Mouse (Mus musculus): ENCODE measurements around the gene Il17c.

The Il17c gene

DNA sequence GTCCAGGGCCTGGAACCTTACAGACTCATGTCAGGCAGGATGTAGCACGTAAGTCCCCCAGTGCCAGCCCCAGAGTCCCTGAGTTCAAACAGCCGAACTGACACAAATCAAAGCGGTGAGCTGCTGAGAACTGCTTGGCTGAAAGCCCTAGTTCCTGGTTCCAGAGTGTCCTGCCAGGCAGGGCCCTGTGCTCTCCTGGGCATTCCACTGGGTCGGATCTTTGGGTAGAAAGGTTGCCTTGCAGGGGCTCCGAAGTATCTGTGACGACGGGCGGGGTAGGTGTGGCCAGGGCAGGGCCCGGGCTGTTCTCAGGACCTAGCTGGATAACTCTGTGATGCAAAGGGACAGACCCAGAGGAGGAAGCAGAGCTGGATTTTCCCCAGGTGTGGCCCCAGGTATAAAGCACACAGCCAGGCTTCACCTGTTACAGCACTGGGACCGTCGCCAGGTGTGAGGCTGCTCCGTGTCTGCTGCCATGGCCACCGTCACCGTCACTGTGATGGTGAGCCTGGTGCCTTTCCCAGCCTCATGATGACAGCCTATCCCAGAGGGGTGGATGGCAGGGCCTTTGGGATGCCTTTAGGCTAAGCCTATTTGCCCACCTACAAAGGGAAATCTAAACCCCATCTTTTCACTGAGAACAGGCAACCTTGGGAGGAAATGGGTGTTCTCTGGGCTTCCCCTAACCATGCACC lies at the start of gene Il17c:
Gene Il17c, plus strand, starts transcription at position 645 of the 695 bp plus-strand sequence.
- no peak for DNase-seq

DNA sequence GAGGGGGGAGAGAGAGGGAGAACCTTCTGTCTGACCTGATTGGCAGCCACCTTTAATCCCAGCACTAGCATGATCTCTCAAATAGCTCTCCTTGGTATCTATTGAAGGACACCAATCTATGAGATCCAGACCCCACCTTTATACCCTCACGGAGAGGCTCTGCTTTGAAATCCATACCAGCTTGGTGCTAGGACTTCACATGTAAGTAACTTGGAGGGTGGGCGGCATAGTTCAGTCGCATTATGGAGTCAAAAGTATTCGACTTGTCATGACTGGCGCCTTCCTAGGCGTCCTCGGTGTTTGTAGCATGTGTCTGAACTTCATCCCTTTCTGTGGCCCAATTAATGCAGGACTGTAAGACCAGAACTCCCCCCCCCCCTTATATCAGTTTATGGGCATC lies 46.5 kb upstream of the Il17c start:
- DNase-seq = no peak

DNA sequence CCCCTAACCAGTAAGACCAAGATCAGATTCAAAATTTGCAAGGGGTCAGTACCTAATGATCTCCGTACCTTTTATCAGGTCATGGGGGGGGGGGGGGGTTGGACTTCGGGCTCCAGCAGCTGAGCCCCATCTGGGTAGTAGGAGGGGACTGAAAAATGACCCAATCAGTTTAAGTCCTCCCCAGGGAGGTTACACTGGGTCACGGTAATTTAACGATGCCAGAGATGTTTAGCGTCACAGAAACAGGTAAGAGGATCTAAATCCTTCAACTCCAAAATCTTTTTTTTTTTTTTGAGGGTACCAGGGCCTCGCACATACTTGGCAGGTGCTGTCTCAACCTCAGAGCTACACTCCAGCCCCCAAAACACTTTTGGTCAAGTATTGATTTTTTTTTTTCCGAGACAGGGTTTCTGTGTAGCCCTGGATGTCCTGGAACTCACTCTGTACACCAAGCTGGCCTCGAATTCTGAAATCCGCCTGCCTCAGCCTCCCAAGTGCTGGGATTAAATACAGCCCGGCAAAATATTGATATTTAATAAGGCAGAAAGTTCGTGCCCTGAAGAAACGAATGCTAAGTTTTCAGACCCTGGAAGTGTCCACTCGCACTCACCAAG lies 46.0 kb upstream of the Il17c start:
- no peak for DNase-seq

DNA sequence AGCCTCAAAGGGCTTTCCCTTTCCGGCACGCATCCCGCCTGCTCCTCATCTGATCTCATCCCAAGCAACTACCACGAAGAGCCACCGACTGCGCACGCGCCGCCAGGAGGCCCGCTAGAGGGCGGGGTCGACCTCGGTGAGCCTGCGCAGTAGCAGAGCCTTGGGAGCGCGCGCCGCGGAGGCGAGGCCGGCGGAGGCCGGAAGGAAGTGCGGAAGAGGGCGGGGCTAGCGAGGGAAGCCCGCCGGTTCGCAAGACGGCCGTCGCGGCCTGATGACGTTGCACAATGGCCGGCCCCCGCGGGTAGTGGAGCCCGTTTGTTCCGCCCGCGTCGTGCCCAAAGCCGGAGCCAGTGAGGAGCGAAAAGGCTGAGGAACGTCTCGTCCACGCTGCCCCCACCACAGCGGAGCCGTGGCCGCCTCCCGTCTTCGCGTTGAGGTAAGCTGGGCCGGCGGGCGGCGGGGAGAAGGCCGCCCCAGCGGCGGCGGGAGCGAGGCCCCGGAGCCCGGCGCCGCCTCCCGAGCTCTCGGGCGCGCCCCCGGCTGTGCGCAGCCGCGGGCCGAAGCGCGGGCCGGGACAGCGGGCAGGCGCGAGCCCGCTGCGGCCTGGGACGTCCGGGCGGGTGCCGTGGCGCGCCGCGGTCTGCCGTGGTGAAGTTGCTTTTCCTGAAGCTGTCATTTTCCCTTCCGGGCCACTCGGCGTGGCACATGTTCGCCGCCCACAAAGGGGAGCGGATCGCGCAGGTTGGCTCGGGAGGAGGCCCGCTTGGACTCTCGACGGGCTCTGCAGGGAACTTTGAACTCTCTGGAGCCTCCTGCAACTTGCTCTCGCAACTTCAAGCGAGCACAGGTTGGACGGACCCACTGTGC lies 45.2 kb upstream of the Il17c start, which contains the start of gene Zc3h18:
Gene Zc3h18, plus strand, starts transcription at position 245 of the 867 bp plus-strand sequence.
- DNase-seq = peak; percentile 99

DNA sequence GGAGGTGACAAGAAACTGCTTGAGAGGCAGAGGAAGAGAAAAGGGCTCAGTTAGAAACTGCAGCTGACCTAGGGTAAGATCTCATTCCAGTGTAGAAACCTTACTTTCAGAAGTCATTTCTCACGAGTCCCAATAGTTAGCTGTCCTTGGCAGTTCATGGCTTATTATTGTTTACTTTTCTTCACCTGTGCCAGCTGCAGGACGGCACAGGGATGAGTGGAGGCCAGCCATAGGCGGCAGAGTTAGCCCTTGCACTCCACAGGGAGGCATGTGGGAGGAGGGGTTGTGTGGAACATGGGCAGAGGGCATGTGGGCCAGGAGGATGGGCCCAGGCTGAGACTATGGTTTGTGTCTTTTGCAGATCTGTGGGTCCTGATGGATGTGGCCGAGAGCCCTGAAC lies 38.8 kb upstream of the Il17c start:
- DNase-seq = no peak

DNA sequence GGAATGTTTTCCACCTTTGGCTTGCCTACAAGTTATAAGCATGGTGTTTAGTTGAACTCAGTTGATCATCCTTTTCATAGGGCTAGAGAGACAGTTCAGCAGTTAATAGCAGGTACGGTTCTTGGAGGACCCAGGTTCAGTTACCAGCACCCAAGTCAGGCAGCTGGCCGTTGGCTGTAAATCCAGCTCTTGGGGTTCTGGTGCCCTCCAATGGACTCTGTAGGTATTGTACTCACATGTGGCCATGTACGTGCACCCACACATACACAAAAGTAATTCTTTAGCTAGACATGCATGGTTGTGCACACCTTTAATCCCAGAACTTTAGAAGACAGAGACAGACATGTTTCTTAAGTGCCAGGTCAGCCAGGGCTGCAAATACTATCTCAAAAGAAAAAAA lies 32.5 kb upstream of the Il17c start:
- no peak for DNase-seq

DNA sequence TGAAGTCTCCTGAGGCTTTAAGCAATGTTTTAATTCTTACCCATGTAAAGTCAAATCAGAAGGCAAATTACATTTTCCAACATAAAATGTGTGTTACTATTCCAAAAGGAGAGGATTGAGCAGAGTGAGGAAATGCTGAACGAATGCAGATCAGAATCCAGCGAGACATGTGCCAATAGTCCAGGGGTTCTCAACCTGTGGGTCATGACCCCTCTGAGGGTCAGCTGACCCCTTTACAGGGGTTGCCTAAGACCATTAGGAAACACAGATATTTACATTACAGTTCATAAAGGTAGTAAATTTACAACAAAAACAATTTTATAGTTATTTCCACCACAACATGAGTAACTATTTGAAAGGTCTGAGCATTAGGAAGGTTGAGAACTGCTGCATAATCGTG lies 31.1 kb upstream of the Il17c start:
- no peak for DNase-seq

DNA sequence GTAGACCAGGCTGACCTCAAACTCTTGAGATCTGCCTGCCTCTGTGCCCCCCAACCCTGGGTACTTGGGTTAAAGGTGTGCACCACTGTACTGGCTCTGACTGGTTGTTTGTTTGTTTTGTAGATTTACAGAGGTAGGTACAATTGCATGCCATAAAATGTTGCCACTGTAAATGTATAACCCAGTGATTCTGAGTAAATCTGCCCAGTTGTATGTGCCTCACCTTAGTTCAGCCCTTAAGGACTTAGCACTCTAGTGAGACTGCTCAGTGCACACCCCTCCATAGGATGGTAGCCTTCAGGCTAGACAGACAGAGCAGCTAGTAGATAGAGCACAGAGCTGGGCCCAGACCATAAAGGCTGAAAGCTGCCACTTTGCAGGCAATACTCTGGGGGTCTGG lies 28.1 kb upstream of the Il17c start:
- no peak for DNase-seq

DNA sequence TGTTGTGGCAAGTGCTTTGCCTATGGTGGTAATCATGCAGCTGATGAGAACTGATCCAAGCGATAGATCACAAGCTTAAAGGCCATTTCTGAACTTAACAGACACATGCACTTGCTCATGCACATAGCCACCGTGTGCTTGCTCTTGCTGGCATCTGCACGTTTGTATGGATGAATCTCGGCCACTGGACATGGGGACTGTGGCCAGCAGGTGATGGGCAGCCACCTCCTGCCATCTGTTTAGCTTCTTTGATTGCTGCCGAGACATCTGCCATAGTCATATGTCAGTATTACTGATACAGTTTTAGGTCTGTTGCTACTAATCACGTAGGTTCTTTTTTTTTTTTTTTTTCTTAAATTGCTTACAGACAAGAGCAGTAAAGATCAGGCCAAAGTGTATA lies 26.5 kb upstream of the Il17c start:
- no peak for DNase-seq

DNA sequence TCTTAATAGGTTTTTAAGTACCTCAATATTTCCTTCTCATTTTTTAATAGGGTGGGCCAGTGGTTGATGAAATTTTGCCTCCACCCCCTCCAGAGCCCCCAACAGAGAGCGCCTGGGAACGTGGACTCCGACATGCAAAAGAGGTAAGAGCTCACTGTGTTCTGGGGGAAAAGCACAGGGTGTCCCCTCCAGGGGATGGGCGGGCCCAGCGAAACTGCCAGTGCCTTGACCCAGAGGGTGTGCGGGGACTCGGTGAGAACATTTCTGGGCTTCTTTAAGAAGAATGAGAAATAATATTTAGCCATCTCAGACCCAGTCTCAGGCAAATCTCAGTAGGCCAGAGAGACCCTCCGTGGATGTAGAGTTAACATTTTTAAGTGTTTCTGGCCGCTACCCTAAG lies 23.6 kb upstream of the Il17c start:
- no peak for DNase-seq

DNA sequence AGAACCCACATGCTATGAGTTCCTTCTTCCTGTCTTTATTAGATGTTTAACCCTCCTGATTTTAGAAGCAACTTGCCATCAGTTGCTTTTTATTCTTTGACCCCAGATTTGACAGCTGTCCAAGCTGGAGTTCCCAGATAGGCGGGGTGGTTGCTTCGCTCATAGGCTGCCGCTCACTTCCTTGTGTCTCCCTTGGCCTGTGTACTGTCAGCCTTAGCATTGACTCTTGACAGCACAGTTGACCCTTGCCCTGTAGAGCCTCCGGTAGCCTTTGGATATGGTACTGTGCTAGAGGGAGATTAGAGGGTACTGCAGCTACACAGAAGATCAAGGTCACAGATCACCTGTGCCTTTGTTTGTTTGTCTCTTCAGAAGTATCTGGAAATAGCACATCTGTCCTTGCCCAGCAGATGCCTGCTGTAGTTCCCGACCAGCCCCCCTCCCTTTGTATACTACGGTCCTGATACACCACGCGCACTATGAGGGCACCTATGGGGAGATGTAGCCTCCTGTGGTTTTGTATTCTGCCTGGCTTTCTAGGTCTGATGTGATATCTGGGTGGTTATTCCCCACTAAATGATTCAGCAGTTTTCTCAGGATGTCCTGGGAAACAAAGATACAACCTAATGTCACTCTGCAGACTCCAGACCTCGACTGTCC lies 16.5 kb upstream of the Il17c start:
- no peak for DNase-seq

DNA sequence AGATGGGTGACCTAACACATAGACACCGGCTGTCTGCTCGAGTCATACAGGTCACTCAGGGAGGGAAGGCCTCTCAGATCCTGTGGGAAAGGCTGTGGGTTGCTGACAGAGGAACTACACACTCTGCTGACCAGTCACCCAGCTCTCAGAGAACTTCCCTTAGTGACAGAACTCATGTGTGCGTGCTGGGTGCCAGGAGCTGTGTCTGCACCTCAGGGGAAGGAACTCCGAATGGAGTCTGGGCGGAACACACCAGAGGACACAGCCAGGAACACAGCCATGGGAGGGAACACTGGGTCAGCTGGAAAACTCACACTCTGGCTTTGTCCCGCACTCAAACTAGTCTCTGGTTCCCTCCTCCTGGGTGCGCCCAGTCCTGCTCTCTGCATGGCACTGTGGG lies 14.1 kb upstream of the Il17c start:
- DNase-seq = no peak

DNA sequence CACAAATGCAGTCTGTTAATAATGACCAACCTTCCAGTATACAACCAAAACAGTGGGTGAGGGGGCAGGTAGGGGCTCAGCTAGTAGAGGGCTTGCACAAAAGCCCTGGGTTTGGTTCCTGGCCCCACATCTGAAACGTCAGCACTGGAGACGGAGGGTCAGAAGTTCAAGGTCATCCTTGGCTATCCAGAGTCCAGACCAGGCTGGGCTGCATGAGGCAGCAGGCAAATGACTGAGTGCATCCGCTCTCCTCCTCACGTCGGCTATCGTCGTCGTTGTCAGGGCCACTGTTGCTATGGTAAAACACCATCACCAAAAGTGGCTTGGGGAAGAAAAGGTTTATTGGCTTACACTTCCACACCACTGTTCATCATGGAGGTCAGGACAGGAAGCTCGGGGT lies 7.5 kb upstream of the Il17c start:
- DNase-seq = no peak

DNA sequence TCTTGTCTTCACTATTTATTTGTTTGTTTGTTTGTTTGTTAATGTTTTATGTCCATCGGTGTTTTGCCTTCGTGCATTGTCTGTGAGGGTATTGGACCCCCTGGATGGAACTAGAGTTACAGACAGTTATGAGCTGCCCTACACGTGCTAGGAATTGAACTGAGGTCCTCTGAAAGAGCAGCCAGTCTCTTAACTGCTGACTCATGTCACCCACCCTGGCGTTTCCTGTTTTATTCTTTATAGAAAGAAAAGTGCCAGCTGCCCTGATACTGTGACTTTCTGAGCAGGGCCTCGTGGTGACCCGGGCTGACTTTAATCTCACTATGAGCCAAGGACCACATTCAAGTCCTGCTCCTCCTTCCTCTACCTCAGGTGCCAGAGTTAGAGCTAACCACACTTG lies 6.3 kb upstream of the Il17c start:
- DNase-seq = no peak

DNA sequence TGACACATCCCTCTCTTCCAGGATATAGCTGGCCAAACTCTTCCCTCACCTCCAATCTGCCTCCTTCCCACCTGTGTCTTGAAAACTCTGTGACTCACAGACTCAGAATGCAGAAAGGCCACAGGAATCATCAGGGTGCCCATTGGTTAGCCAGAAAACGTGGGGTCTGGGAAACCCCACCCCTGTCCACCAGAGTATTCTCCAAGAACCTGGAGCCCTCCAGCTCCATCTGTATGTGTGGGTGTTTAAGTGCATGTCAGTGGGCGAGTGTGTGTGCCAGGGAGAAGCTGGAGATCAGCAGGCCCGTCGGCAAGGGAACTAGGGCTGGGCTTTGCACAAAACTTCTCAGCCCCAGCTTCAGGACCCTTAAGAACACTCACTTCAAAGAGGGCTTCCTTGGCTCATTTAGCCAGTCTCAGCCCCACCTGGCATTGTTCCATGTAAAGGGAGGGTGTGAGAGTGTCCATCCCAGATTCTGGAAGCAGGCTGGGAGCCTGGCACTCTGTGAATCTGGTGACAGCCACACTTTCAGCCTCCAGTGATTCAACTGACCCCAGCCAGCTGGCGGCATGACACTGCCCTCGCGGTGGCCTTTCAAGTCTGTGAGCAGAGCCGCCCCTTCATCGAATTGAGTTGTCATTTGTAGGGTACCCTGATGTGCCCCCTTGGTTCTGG lies 1.8 kb upstream of the Il17c start:
- no peak for DNase-seq

DNA sequence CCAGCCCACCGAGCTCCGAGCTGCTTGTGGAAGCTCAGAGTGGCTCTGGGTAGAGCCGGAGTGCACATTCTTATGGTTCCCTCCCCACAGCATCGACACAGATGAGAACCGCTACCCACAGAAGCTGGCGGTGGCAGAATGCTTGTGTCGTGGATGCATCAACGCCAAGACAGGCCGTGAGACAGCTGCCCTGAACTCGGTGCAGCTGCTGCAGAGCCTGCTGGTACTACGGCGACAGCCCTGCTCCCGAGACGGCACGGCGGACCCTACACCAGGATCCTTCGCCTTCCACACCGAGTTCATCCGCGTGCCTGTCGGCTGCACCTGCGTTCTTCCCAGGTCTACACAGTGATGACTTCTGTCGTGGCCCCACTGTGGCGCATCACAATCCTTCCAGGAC lies 1.4 kb downstream of the Il17c start:
- DNase-seq = no peak

DNA sequence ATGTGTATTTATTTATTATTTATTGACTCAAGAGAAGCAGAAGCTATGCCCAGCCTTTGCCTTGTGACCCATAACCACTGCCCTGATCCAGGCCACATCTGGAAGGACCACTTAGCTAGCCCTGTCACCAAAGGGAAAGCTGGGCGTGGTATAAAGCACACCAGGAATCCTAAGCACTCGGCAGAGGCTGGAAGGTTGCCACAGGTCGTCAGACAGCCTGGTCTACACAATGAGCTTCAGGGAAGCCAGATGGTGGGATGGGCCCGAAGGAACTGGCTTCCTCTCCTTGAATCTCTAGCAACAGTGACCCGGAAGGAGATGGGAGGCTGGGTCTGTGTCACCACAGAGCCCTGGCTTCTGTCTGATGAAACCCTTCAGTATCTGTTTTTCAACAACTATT lies 1.8 kb downstream of the Il17c start:
- DNase-seq = no peak

DNA sequence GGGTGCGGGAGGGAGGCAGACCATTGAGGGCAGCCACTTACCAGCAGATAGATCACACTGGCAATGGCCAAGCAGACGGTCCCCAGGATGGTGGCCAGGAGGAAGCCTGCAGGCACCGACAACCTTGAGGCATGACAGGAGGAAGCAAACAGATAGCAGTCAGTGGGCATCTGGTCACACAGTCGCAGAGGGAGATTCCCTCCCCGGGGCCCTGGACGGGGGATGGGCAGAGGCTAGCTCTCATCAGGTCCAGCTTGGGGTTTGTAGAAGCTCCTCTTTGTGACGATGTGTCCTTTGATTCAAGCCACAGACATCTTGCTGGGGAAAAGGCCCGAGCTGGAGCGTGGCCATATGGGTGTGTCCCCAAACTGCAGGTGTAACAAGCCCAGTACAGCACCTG lies 4.3 kb downstream of the Il17c start:
- no peak for DNase-seq

DNA sequence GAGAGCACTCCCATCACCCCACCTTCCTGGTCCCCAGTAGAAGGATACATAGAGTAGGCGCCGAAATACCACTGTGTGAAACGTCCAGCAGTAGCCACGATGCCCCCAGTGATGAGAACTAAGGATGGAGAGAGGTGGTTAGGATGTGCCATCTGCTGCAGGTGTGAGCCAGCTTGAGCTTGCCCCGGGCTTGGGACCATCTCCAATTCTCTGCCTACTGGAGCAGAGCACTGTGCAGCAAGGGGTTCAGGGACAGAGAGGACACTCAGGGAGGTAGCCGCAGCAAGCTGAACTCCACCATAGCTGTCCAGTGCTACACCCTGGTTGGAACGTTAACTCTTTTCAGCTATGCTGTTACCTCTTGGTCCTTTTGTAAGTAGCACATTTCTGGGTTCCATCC lies 5.8 kb downstream of the Il17c start:
- no peak for DNase-seq

DNA sequence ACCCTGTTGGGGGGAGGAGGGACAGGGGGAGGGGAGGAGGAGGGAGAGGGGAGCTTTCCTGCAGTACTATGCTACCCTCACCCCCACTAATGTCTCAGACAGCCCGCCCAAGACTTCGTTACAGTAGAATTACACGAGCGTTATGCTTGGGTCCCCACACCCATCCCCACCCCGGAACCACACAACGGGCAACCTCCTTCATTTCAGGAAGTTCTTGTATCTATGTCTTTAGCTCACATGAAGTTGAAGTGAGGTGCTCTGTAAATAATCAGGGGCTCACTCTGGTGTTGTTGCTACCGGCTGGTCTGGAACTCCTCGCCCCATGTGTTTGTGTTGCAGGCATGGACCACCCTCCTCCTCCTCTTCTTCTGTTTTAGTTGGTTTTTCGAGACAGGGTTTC lies 6.3 kb downstream of the Il17c start:
- peak; percentile 42 to 44 for DNase-seq

DNA sequence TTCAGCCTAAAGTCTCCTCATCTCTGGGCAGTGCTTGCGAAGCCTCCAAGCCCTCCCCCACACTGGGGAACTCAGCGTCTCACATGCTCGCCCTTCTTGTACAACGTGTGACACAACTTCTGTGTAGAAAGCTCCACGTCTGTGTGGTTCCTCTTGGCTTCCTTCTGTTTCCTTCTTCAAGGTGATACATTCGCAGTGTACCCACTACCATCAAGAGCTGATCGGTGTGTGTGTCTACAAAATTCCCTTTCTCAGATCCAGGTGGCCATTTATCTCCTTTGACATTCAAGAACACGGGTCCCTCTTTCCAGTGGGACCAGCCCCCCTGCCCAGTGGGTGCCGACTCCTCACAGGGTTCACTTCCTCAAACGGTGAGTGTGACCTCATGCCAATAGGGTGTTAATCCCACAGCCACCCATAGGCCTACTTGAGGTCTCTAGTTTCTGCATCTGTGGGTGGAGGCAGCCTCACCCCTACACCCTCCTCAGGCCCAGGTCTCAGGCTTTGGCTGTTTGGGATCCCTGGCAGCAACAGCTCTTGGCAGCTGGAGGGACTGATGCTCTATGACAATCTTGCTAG lies 8.3 kb downstream of the Il17c start:
- DNase-seq = peak; percentile 53 to 59

DNA sequence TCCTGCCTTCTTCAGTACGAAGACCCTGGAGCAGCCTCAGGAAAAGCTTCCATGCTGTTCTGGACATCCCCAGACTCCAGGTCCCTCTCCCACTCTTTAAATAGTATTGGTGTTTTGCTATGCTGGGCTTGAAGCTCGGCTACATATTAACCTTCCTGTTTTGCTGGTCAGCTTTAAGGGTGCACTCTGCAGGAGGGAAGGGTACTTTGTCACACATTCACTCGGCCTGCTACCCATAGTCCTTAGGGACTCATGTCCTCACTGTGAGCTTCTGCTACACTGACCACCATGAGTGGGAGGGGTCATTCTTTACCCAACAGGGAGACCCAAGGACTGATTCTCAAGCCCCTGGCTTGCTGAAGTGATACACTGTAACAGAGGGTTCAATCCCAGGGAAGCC lies 8.8 kb downstream of the Il17c start:
- no peak for DNase-seq

Measured in spleen, adult 18-20 months (tissue).